Mouse (Mus musculus): Measurements from ENCODE around the gene Pde4d.
A peak's percentile ranks its signal among the peaks of the same experiment; 100 is the strongest.

The Pde4d gene

GRCm38 (mm10) chr13:109802201-109802600, 1352.5 kb downstream of the Pde4d start:
- DNase-seq = no peak

- DNase-seq = no peak
Measured at GRCm38 (mm10) chr13:109806193-109806966, 1356.6 kb downstream of the Pde4d start.

GRCm38 (mm10) chr13:109807036-109807435, 1357.3 kb downstream of the Pde4d start:
- DNase-seq = no peak

DNA sequence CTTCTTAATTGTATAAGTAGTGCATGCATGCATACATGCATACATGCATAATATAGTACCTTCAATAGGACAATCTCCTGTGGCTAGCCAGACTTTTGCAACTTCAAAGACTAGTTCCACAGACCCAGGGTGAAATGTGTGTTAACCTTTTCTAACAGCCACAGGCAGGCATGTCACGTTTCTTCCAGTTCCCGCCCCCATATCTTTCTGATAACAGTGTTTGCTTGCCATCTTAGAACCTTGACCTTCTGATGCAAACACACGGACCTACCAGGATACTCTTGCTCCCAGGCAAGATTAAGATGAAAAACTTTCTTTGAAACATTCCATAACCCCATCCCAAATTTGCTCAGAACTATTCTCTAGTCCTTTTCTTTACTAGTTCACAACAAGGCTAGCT, 1357.7 kb downstream of the Pde4d start:
- DNase-seq = no peak

- DNase-seq = no peak
Measured at GRCm38 (mm10) chr13:109808039-109808438, 1358.3 kb downstream of the Pde4d start.

DNA sequence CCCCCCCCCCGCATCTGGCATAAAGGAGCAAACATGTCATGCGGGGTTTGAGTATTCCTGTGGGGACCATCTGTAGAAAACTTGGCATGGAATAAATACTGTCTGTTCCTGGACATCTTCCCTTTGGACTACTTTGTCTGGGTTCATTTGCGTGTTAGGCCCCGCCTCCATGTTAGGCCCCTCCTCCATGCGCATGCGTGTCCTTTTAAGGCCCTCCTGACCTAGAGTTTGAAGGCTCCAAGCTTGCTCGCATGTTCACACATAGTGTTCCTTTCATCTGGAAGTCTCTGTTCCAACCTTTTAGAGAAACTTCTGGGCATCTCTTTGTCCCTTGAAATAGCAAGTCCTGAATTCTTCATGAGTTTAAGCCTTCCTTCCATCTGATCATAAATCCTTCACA, 1359.2 kb downstream of the Pde4d start:
- no peak for DNase-seq

- no peak for DNase-seq
Measured at GRCm38 (mm10) chr13:109809646-109810045, 1359.9 kb downstream of the Pde4d start.

- no peak for DNase-seq
Measured at GRCm38 (mm10) chr13:109813924-109814323, 1364.2 kb downstream of the Pde4d start.

DNA sequence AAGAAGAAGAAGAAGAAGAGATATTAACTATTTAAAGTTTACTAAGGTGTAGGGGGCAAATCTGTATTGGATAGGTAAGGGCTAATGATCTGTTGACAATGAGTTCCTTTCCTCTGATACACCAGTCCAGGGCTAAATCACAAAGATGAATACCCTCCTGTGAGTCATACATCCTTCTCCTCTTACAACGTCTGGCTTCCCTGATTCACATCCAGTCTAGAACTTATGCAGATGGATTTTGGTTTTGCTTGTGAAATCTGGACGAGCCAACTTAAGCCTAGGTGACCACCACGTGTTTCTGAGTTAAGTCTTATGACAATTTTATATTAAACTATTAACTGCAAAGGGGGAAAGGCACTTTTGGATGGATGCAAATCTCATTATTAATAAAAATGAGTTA, 1369.3 kb downstream of the Pde4d start:
- DNase-seq = no peak

DNA sequence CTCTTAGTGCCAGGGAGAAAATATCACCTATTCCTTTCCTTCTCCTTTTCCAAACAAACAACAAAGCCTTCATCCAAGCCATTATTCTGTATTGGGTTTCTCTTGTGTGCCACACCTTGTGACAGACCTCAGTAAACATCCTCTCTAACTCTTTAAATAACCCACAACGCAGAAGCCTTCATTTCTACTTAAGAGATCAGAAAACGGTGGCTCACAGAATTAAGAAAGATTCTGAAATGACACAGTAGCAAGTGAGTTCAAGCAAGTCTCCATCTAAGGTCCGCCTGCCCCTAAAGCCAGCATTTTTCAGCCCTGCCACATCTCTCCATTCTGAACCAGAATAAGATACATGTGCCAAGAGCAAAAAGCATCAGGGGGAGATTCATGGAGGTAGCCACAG, 1370.4 kb downstream of the Pde4d start:
- no peak for DNase-seq

DNA sequence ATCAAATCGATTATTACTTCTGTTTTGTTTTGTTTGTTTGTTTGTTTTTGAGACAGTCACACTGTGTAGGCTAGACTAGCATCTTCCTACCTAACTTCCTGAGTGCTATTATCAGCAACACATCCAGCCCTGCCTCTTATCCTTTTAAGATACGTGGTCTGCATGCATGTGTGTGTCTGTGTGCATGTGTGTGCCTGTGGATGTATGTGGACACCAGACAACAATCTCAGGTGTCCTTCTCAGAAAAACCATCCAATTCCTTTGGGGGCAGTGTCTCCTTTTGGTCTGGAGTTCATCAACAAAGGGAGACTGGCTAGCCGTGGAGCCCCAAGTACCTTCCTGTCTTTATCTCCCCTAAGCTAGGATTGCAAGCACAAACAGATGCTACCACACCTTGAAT, 1371.1 kb downstream of the Pde4d start:
- DNase-seq = no peak

GRCm38 (mm10) chr13:109821725-109822412, 1372.1 kb downstream of the Pde4d start:
- peak; percentile 46 for DNase-seq

DNA sequence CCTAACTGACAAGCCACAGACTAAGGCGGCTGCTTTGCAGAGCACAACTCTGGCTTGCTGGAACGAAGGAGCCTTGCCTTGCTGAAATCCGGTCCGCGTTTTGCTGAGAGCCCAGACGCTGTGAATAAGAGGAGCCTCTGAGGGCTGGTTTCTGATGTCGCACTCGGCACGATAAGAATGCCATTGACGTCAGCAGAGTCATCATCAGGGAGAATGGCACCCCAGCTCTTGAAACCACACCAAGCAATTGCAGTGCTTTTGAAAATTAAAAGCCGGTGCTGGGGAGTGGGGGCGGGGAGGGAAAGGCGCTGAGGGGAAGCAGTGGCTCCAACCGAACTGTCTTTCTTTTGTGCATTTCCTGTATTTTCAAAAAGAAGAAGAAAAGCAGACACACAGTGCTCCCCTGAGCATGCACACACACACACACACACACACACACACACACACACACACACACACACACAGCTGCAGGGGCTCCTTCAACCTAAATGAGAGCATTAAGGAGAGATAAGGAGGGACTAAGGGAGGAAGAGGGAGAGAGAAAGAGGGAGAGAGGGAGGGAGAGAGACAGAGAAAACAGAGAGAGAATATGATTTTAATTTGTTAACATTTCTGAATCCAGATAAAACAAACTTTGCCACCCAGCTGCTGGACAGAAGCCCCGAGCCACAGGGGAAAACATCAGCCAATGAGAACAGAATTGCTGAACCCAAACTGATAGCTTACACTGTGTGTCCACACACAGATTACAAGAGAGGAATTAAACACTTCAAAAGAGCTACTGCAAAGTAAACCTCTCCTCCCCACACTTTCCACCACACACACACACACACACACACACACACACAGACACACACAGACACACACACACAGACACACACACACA, 1372.9 kb downstream of the Pde4d start:
- peak; percentile 94 for DNase-seq

DNA sequence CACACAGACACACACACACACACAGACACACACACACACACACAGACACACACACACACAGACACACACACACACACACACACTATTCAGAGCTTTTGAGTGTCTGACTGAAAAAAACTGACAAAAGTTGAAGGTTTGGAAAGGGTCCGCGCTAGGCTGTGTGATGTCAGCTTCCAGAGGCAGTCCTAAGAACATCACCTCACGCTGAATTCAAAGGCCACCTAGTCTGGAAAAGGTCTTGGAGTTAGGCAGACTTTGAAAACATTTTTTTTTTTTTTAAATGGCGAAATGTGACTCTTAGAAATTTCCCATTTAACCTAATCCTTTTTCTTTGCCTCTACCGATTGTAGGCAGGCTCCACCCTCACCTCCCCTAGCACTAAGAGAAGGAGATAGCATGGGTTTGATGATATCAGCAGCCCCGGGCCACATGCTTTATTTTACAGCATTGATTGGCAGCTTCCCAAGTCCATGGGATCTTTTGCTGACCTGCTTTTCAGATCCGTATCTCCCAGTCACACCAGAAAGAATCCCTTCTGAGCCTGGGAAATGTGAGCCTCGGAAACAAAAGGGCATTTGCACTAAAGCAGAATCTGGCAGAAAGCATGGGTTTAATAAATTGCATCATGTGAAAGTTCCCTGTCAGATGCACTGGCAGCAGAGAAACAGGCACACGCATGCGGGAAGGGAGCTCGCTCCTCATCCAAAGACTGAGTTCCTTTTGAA, 1373.7 kb downstream of the Pde4d start:
- peak; percentile 49 for DNase-seq

DNA sequence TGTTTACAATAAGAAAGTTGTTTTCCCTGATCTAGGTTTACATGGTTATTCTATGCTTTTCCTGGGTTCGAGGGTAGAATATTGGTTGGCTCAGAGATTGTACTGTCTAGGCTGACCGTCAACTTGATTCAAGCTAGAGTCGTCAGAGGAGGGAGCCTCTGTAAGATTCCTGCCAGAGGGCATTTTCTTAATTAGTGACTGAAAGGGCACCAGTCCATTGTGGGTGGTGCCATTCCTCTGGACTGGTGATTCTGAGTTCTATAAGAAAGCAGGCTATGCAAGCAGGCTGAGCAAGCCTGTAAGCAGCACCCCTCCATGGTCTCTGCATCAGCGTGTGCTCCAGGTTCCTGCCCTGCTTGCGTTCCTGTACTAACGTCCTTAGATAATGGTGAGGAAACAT, 1376.1 kb downstream of the Pde4d start:
- peak; percentile 24 for DNase-seq

DNA sequence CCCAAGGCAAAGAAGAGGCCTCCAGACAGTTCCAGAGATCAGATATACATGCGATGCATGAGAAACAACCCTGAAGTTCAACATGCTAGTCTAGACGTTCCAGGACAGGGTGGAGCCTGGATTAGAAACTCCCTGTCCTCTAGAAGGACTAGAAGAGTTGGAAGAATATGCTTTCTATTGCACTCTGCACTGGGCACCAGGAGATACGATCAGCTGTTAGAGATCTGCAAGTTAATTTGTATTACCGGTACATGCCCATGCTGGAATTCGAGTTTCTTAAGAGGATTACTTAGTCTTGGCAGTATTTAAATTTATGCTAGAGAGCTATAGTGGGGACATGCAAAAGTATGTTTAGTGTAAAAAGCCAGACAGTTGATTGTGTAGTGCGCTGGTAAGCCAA, 1377.6 kb downstream of the Pde4d start:
- DNase-seq = no peak

- DNase-seq = no peak
Measured at GRCm38 (mm10) chr13:109827909-109828308, 1378.2 kb downstream of the Pde4d start.

DNA sequence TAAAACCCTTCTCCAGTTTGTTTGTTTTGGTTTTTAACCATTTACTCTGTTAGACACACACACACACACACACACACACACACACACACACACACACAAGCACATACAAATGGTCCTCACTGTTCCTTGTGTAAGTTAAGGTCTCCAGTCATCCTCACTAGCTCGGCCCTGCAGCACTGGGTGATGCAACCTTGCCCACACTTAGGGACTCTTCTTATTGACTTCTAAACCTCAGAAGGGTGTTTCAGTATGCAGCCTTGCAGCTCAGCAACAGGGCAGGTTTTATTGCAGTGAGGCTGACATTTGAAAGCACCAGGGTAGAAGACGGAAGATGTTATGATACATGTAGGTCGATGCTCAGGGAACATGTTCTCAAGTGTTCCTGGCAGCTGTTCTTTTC, 1379.7 kb downstream of the Pde4d start:
- no peak for DNase-seq

- no peak for DNase-seq
Measured at GRCm38 (mm10) chr13:109834935-109835334, 1385.2 kb downstream of the Pde4d start.

GRCm38 (mm10) chr13:109837453-109837852, 1387.7 kb downstream of the Pde4d start:
- DNase-seq = peak; percentile 32

DNA sequence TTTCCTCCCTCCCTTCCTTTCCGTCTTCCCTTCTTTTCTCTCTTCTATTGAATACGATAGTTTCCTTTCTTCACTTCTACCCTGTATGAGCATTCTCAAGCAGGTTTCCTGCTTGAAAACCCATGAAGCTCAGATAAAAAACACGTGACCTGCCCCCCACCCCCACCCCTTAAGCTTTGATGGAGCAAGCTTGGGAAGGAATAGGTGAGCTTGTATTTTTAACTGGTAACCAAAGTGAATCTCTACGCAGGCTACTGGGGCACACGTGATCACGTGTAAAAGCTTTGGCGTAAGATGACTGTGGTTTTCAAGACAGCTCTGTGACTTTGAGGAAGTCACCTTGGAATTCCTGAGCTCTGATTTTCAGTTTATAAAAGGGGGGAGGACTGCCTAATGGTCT, 1388.2 kb downstream of the Pde4d start:
- DNase-seq = no peak

- DNase-seq = no peak
Measured at GRCm38 (mm10) chr13:109840251-109840650, 1390.5 kb downstream of the Pde4d start.

All from kidney, postnatal 14 days (tissue).